Mouse (Mus musculus) liver, embryonic 14.5 days (tissue): ENCODE measurements around the gene Ugt1a2. TPM values are rescaled to one million over a fixed set of nuclear protein-coding genes. Genes with fewer than 3 reads are reported as not detected.

Source experiments
- ATAC-seq: fragments of 200-750 bp; cut with Nextera tagmentation; 2 replicates; pipeline ENCODE4 v1.8.0; 2017; ENCODE audit warnings: moderate number of reproducible peaks, mild to moderate bottlenecking, moderate library complexity; ENCODE audit not compliant: insufficient read depth
- DNase-seq, 3 experiments: peaks; one replicate each; pipeline ENCODE4 v3.0.0-alpha.2; 2012 to 2013; ENCODE audit warnings: low read depth in 3 of 3, low spot score in 3 of 3
- H3K27ac ChIP-seq: fragments of 300-500 bp; sonication (generic); 2 replicates; pipeline ENCODE4 v1.5.1; 2014; ENCODE audit warnings: moderate library complexity, mild to moderate bottlenecking, control low read depth, inconsistent platforms
- H3K27me3 ChIP-seq: fragments of 300-500 bp; sonication (generic); 2 replicates; pipeline ENCODE4 v1.6.1; 2014; ENCODE audit warnings: mild to moderate bottlenecking, low read length, moderate library complexity; ENCODE audit not compliant: control insufficient read depth, insufficient read depth
- H3K36me3 ChIP-seq: fragments of 300-500 bp; sonication (generic); replicated peaks from 2 replicates; pipeline ENCODE4 v1.6.1; 2014; ENCODE audit warnings: low read depth; ENCODE audit not compliant: control insufficient read depth, insufficient read depth
- H3K4me1 ChIP-seq, 2 experiments: fragments of 200-500 bp in 1 of 2; fragments of 300-500 bp in 1 of 2; sonication (generic) in 1 of 2; replicated peaks; 2 replicates each; pipeline ENCODE4 v1.6.1; 2012 to 2014; ENCODE audit warnings: antibody characterized with exemption in 1 of 2, inconsistent platforms in 1 of 2, low read length in 1 of 2; ENCODE audit not compliant: control insufficient read depth in 2 of 2, insufficient read depth in 2 of 2
- H3K4me2 ChIP-seq: fragments of 300-500 bp; sonication (generic); 2 replicates; pipeline ENCODE4 v1.6.1; 2014; ENCODE audit warnings: low read depth, mild to moderate bottlenecking, control low read depth, moderate library complexity
- H3K4me3 ChIP-seq, 2 experiments: fragments of 200-500 bp in 1 of 2; fragments of 300-500 bp in 1 of 2; sonication (generic) in 1 of 2; 2 replicates each; pipeline ENCODE4 v1.5.1; 2012 to 2014; ENCODE audit warnings: low read depth in 2 of 2, low read length in 2 of 2, mild to moderate bottlenecking in 2 of 2, control low read depth in 1 of 2, inconsistent platforms in 1 of 2, moderate library complexity in 1 of 2; ENCODE audit not compliant: insufficient read depth in 1 of 2
- H3K9ac ChIP-seq: fragments of 300-500 bp; sonication (generic); replicated peaks from 2 replicates; pipeline ENCODE4 v1.6.1; 2014; ENCODE audit warnings: mild to moderate bottlenecking, control low read depth, moderate library complexity
- H3K9me3 ChIP-seq: fragments of 300-500 bp; sonication (generic); 2 replicates; pipeline ENCODE4 v1.6.1; 2016; ENCODE audit warnings: low read length, mixed read lengths; ENCODE audit not compliant: control insufficient read depth
- CTCF ChIP-seq: IDR thresholded peaks from 2 replicates; pipeline ENCODE4 v1.5.1; 2016; ENCODE audit warnings: antibody characterized with exemption, low read depth, control low read depth
- EP300 ChIP-seq: IDR thresholded peaks from 2 replicates; pipeline ENCODE4 v1.6.1; 2016; ENCODE audit warnings: antibody characterized with exemption, low read depth
- WGBS: fragments of 180-500 bp; shearing (Covaris S2); extraction: QIAGEN DNeasy Blood & Tissue Kit; methylation state at CpG from one replicate; pipeline ENCODE4 v1.1.7; 2014; ENCODE audit not compliant: insufficient replicate concordance; 5-methylcytosine and 5-hydroxymethylcytosine counted together
- polyA plus RNA-seq, 2 experiments: library from polyadenylated mRNA; depleted of rRNA in 1 of 2; stranded (reverse) in 1 of 2; unstranded in 1 of 2; fragments of >200 nt; fragmentation: Nextera tagmentation in 1 of 2; extraction: Ambion mirVana in 1 of 2; gene quantifications; 2 replicates each; pipeline versions ENCODE4 v1.2.1 to v1.2.3; 2012 to 2014

The Ugt1a2 gene
- polyA plus RNA-seq, 2 experiments: 0.02 TPM; not detected in 1

DNA sequence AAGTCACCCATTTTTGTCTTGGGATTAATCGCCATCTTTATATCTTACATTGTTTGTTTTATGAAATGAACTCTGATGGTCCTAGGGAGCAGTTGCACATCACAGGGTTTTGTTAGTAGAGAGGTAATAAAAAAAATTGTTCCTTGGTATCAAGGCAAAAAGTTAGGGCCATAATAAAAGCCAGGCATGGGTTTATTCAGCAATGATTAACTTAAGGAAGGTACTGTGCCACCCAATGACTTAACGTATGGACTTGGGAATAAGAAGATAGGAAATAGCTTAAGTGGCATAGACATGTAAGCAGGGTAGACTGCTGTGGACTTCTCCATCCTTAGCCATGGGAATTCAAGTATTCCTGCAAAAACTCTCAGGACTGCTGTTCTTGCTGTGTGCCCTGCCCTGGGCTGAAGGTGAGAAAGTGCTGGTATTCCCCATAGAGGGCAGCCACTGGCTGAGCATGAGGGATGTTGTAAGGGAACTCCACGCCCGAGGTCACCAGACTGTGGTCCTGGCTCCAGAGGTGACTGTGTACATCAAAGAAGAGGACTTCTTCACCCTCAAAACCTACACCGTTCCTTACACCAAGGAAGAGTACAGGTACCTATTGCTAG lies 14.0 kb upstream of the Ugt1a2 start:
- Histone ChIP-seq H3K9ac (no peak overlapping the region), H3K4me2 (no peak overlapping the region), H3K36me3 (no peaks in the 10 kb centered on the region), H3K27ac (no peak overlapping the region), H3K4me1 (no peaks in the 10 kb centered on the region), H3K9me3 (no peaks in the 10 kb centered on the region), H3K4me3 (no peak overlapping the region), H3K27me3 (no peaks in the 10 kb centered on the region)
- no peak for TF ChIP-seq CTCF
- TF ChIP-seq EP300: no peak
- WGBS: 66% methylated on average over 5 of the region's 5 CpGs
- DNase-seq (no peak), ATAC-seq (no peak)

DNA sequence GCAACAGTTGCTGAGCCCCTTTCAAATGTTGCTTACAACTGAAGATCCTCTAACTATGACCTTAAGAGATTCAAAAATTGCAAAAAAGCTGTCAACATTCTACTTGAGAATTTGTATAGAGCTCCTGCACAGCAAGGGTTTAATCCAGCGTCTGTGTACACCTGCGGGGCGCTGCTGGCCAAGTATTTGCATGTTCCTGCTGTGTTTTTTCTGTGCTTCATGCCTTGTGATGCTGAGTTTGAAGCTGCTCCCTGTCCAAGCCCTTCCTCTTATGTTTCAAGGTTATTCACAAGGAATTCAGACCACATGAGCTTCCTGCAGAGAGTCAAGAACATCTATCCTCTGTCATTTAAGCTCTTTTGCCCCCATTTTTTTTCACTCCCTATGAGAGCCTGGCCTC lies 8.3 kb upstream of the Ugt1a2 start:
- no peak for ATAC-seq
- Histone ChIP-seq H3K4me3 (no peak overlapping the region), H3K27ac (no peak overlapping the region)

DNA sequence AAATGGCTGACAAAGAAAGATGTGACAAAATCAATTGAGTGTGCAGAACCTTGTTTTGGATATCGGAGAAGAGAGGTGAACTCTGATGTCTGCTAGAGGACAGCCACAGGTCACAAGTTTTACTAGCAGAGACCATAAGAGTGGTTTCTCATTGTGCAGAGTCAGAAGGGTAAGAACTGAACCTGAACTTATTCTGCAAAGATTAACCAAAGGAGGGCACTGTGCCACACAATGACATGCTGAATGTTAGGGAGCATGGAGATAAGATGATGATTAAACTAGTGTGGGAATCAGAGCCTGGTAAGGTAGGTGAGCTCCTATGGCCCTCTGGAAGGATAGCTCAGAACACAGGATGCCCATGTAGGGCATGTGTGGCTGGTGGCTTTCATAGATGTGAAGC lies 4.7 kb upstream of the Ugt1a2 start:
- no peak for ATAC-seq
- TF ChIP-seq EP300 (no peak), CTCF (no peak)
- Histone ChIP-seq H3K9me3 (no peaks in the 10 kb centered on the region), H3K9ac (no peak overlapping the region), H3K27ac (no peak overlapping the region), H3K4me2 (no peak overlapping the region), H3K4me1 (no peaks in the 10 kb centered on the region), H3K27me3 (no peaks in the 10 kb centered on the region), H3K36me3 (no peaks in the 10 kb centered on the region), H3K4me3 (no peak overlapping the region)
- no peak for DNase-seq
- WGBS: 81% methylated on average over 1 of the region's 1 CpGs

More for the DNA sequence above, 8.3 kb upstream of the Ugt1a2 start:
- TF ChIP-seq EP300: no peak
- no peak for TF ChIP-seq CTCF
- Histone ChIP-seq H3K4me1 (no peaks in the 10 kb centered on the region), H3K27me3 (no peaks in the 10 kb centered on the region), H3K36me3 (no peaks in the 10 kb centered on the region), H3K4me2 (no peak overlapping the region), H3K9me3 (no peaks in the 10 kb centered on the region), H3K9ac (no peak overlapping the region)
- WGBS: 48% methylated on average over 3 of the region's 3 CpGs
- DNase-seq: no peak

DNA sequence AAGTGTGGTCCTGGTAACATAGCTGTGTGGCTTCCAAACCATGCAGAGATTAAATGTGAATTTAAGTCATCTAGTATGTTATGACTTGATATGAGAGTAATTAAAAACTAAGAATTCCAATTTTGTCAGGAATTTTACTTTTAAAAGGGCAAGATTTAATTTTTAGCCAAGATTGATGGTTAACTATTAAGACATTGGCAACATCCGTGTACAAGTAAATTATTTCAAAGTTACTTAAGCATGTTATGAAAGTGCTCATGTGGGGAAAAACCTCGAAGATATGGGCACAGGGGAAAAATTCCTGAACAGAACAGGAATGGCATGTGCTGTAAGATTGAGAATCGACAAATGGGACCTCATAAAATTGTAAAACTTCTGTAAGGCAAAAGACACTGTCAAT lies 3.0 kb upstream of the Ugt1a2 start:
- no peak for TF ChIP-seq EP300
- TF ChIP-seq CTCF: no peak
- Histone ChIP-seq H3K36me3 (no peaks in the 10 kb centered on the region), H3K27ac (no peak overlapping the region), H3K27me3 (no peaks in the 10 kb centered on the region), H3K4me3 (no peak overlapping the region), H3K4me2 (no peak overlapping the region), H3K9ac (no peak overlapping the region), H3K9me3 (no peaks in the 10 kb centered on the region), H3K4me1 (no peaks in the 10 kb centered on the region)
- ATAC-seq (no peak), DNase-seq (no peak)
- WGBS: 44% methylated on average over 3 of the region's 3 CpGs

DNA sequence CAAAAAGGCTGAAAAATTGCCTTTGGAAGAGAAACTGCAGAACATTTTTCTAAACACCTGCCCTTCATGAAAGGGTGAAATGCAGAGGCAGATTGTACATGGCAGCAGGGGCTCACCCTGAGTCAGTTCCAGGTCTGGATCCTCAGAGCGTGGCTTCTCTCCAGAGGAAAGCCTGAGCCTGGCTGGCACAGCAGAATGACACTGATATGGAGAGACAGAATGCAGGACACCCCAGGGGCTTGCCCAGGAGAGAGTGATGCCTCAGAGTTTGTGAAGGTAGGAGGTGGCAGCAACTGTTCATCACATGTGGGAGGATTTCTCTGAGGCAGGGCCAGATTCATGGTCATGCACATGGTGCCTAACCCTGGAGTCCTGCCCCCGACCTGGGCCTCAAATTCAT lies 405 bp upstream of the Ugt1a2 start:
- H3K9me3 ChIP-seq: no peaks in the 10 kb centered on the region
- H3K4me1 ChIP-seq: peaks cover 2 to 3% of the 10 kb centered on the region in 2 experiments; a peak in 2 of 4 replicates
- DNase-seq (no peak), ATAC-seq (no peak)
- no peaks in the 10 kb centered on the region for H3K27me3 ChIP-seq
- no peaks in the 10 kb centered on the region; the same call in 1 of the 2 replicates for H3K36me3 ChIP-seq
- WGBS: 61% methylated on average over 2 of the region's 2 CpGs
- H3K27ac ChIP-seq: no peak overlapping the region
- no peak overlapping the region for H3K4me2 ChIP-seq
- TF ChIP-seq EP300 (no peak), CTCF (no peak)
- no peak overlapping the region for H3K4me3 ChIP-seq
- no peak overlapping the region for H3K9ac ChIP-seq
